Mouse (Mus musculus) embryonic stem cell, embryonic (primary cell): ENCODE data around the gene Ddx42.

Experiments
- CTCF ChIA-PET, 4 experiments: fragments of 300-600 bp in 2 of 4; fragments of 350-600 bp in 2 of 4; sonication (Branson Sonifier 250); formaldehyde crosslinking; loops; one replicate each; lab custom pipeline; 2022; ENCODE audit warnings: inconsistent platforms in 2 of 4; lab: Charles Lee
- POLR2A ChIA-PET, 4 experiments: fragments of 300-600 bp in 2 of 4; fragments of 350-600 bp in 2 of 4; sonication (Branson Sonifier 250); formaldehyde crosslinking; loops; one replicate each; lab custom pipeline; 2022; ENCODE audit warnings: antibody characterized with exemption in 4 of 4, inconsistent platforms in 1 of 4; lab: Charles Lee

Gene Ddx42

GRCm38 (mm10) chr11:106233978-106234377, 17.3 kb downstream of the Ddx42 start:
- ChIA-PET CTCF (interaction anchor here in 2 of 4 experiments (0.7 to 1.6 kb wide), 5 partner anchors 9 to 40 kb away, joined by 3 to 5 read pairs (median 3); partner anchors contain the start of genes Ccdc47 (in 1 of the 2) and Ddx42 (in 1 of the 2)), POLR2A (interaction anchor here in 2 of 4 experiments (0.6 to 4.1 kb wide), 7 partner anchors 10 to 149 kb away, joined by 3 to 21 read pairs (median 5); partner anchors contain the start of genes Ccdc47 (in 2 of the 2), Ddx42 (in 2 of the 2), Psmc5 (in 1 of the 2) and Tcam1 (in 1 of the 2))

- ChIA-PET CTCF (interaction anchor here in 3 of 4 experiments (0.6 to 1.3 kb wide), 5 partner anchors 13 to 92 kb away, joined by 3 to 7 read pairs (median 3); no protein-coding TSS in a partner anchor), POLR2A (interaction anchor here in 3 of 4 experiments (0.7 to 11.8 kb wide), 8 partner anchors 9 to 297 kb away, joined by 3 to 99 read pairs (median 5); partner anchors contain the start of genes Psmc5 (in 2 of the 3), Ccdc47 (in 1 of the 3), Ddx42 (in 1 of the 3) and Ftsj3 (in 1 of the 3))
These were observed 30.1 kb downstream of the Ddx42 start for GRCm38 (mm10) chr11:106246834-106247233.

GRCm38 (mm10) chr11:106249326-106249725, 32.6 kb downstream of the Ddx42 start:
- POLR2A ChIA-PET = interaction anchor here in 3 of 4 experiments (0.8 to 11.8 kb wide), 17 partner anchors 9 to 252 kb away, joined by 3 to 99 read pairs (median 4); partner anchors contain the start of genes Ccdc47 (in 2 of the 3), Ddx42 (in 1 of the 3), Map3k3 (in 1 of the 3) and Smarcd2 (in 1 of the 3)

GRCm38 (mm10) chr11:106254767-106255166, 38.0 kb downstream of the Ddx42 start:
- POLR2A ChIA-PET = interaction anchor here in 3 of 4 experiments (0.7 to 12.0 kb wide), 5 partner anchors 17 to 39 kb away, joined by 3 to 172 read pairs (median 5); partner anchors contain the start of genes Ccdc47 (in 3 of the 3), Smarcd2 (in 2 of the 3), Ddx42 (in 1 of the 3) and Tcam1 (in 1 of the 3)
- CTCF ChIA-PET = no interaction called here

More at GRCm38 (mm10) chr11:106249326-106249725, 32.6 kb downstream of the Ddx42 start:
- CTCF ChIA-PET = no interaction called here

GRCm38 (mm10) chr11:106255174-106255573, 38.4 kb downstream of the Ddx42 start:
- ChIA-PET POLR2A (interaction anchor here in 3 of 4 experiments (0.7 to 12.0 kb wide), 5 partner anchors 17 to 39 kb away, joined by 3 to 172 read pairs (median 5); partner anchors contain the start of genes Ccdc47 (in 3 of the 3), Smarcd2 (in 2 of the 3), Ddx42 (in 1 of the 3) and Tcam1 (in 1 of the 3)), CTCF (no interaction called here)

- ChIA-PET POLR2A (interaction anchor here (0.6 to 12.0 kb wide), 48 partner anchors 9 to 1967 kb away, joined by 3 to 172 read pairs (median 4); partner anchors contain the start of genes Smarcd2 (in 4 of the 4), Ccdc47 (in 3 of the 4), Ddx42 (in 3 of the 4) and Tcam1 (in 2 of the 4)), CTCF (interaction anchor here (0.7 to 1.5 kb wide), 10 partner anchors 12 to 172 kb away, joined by 3 to 10 read pairs (median 5); partner anchors contain the start of genes Tcam1 (in 2 of the 4), Map3k3 (in 1 of the 4) and Smarcd2 (in 1 of the 4))
These were observed 39.1 kb downstream of the Ddx42 start, which contains the start of the genes Ftsj3 and Psmc5 for GRCm38 (mm10) chr11:106255685-106256451. Gene Ftsj3 (minus strand): TSS chr11:106256079. Gene Psmc5 (plus strand): TSS chr11:106256154.

GRCm38 (mm10) chr11:106256775-106257174, 40.0 kb downstream of the Ddx42 start:
- POLR2A ChIA-PET = interaction anchor here (0.6 to 12.0 kb wide), 51 partner anchors 8 to 1968 kb away, joined by 3 to 172 read pairs (median 4); partner anchors contain the start of genes Smarcd2 (in 4 of the 4), Ccdc47 (in 3 of the 4), Ddx42 (in 3 of the 4) and Tcam1 (in 2 of the 4)

GRCm38 (mm10) chr11:106260826-106261450, 44.2 kb downstream of the Ddx42 start:
- CTCF ChIA-PET = no interaction called here
- POLR2A ChIA-PET = interaction anchor here (0.6 to 12.0 kb wide), 19 partner anchors 10 to 240 kb away, joined by 3 to 172 read pairs (median 4); partner anchors contain the start of genes Tcam1 (in 3 of the 4), Smarcd2 (in 2 of the 4), Ern1 (in 1 of the 4) and Gm10840 (in 1 of the 4)

More at GRCm38 (mm10) chr11:106256775-106257174, 40.0 kb downstream of the Ddx42 start:
- CTCF ChIA-PET = interaction anchor here (0.7 to 1.5 kb wide), 14 partner anchors 12 to 232 kb away, joined by 3 to 10 read pairs (median 4); partner anchors contain the start of genes Tcam1 (in 2 of the 4), Map3k3 (in 1 of the 4), Prr29 (in 1 of the 4) and Smarcd2 (in 1 of the 4)

GRCm38 (mm10) chr11:106263963-106264362, 47.2 kb downstream of the Ddx42 start:
- POLR2A ChIA-PET = interaction anchor here in 3 of 4 experiments (0.9 to 12.0 kb wide), 7 partner anchors 8 to 137 kb away, joined by 3 to 172 read pairs (median 23); partner anchors contain the start of genes Smarcd2 (in 2 of the 3), Tcam1 (in 2 of the 3), Ccdc47 (in 1 of the 3) and Ddx42 (in 1 of the 3)
- CTCF ChIA-PET = no interaction called here

- POLR2A ChIA-PET = interaction anchor here in 3 of 4 experiments (0.6 to 12.0 kb wide), 11 partner anchors 7 to 522 kb away, joined by 3 to 172 read pairs (median 8); partner anchors contain the start of genes Psmc5 (in 2 of the 3), Smarcd2 (in 2 of the 3), Tcam1 (in 2 of the 3) and Ccdc47 (in 1 of the 3)
These were observed 48.3 kb downstream of the Ddx42 start for GRCm38 (mm10) chr11:106264988-106265387.

GRCm38 (mm10) chr11:106265570-106265969, 48.8 kb downstream of the Ddx42 start:
- ChIA-PET CTCF (no interaction called here), POLR2A (interaction anchor here in 3 of 4 experiments (0.6 to 12.2 kb wide), 13 partner anchors 5 to 522 kb away, joined by 3 to 172 read pairs (median 6); partner anchors contain the start of genes Psmc5 (in 2 of the 3), Smarcd2 (in 2 of the 3), Tcam1 (in 2 of the 3) and Ftsj3 (in 1 of the 3))

More at GRCm38 (mm10) chr11:106264988-106265387, 48.3 kb downstream of the Ddx42 start:
- CTCF ChIA-PET = no interaction called here

- ChIA-PET CTCF (interaction anchor here in 1 of 4 experiments (1.4 kb wide), 1 partner anchor 10 kb away, joined by 3 read pairs; the partner anchor contains the start of gene Tcam1), POLR2A (interaction anchor here (0.7 to 12.2 kb wide), 15 partner anchors 5 to 234 kb away, joined by 3 to 172 read pairs (median 3); partner anchors contain the start of genes Psmc5 (in 2 of the 4), Ccdc47 (in 1 of the 4), Ddx42 (in 1 of the 4) and Ftsj3 (in 1 of the 4))
These were observed 49.7 kb downstream of the Ddx42 start for GRCm38 (mm10) chr11:106266431-106266830.

- ChIA-PET CTCF (interaction anchor here in 1 of 4 experiments (1.4 to 1.6 kb wide), 2 partner anchors 9 to 11 kb away, joined by 3 to 5 read pairs; partner anchors contain the start of gene Tcam1), POLR2A (interaction anchor here (0.6 to 12.2 kb wide), 6 partner anchors 7 to 1266 kb away, joined by 3 to 172 read pairs (median 6); partner anchors contain the start of genes Psmc5 (in 2 of the 4) and Ftsj3 (in 1 of the 4))
These were observed 50.7 kb downstream of the Ddx42 start for GRCm38 (mm10) chr11:106267311-106267852.

GRCm38 (mm10) chr11:106267871-106268270, 51.1 kb downstream of the Ddx42 start:
- CTCF ChIA-PET = interaction anchor here in 1 of 4 experiments (1.4 to 1.6 kb wide), 2 partner anchors 8 to 11 kb away, joined by 3 to 5 read pairs; partner anchors contain the start of gene Tcam1

GRCm38 (mm10) chr11:106268326-106269059, 51.8 kb downstream of the Ddx42 start:
- POLR2A ChIA-PET = interaction anchor here in 2 of 4 experiments (0.7 to 12.2 kb wide), 5 partner anchors 8 to 183 kb away, joined by 3 to 172 read pairs (median 4); partner anchors contain the start of genes Ftsj3 (in 2 of the 2) and Psmc5 (in 2 of the 2)
- CTCF ChIA-PET = interaction anchor here in 2 of 4 experiments (0.8 to 1.6 kb wide), 2 partner anchors 12 to 21 kb away, joined by 3 to 5 read pairs; no protein-coding TSS in a partner anchor

More at GRCm38 (mm10) chr11:106267871-106268270, 51.1 kb downstream of the Ddx42 start:
- POLR2A ChIA-PET = interaction anchor here in 1 of 4 experiments (0.7 to 12.2 kb wide), 2 partner anchors 7 to 42 kb away, joined by 4 to 172 read pairs; partner anchors contain the start of genes Ftsj3 and Psmc5
